Mouse (Mus musculus) cerebellum, postnatal 25 days (tissue): Measurements from ENCODE around the gene Dennd4b.
"Not testable (repeated sequence)": the region's sequence is repeated elsewhere in the genome, so short reads cannot be mapped to it uniquely, and the experiment has no call there.

Source experiments
- DNase-seq, 2 experiments: peaks; one replicate each; pipeline ENCODE4 v3.0.0; 2021; ENCODE audit warnings: mixed read lengths in 2 of 2

The Dennd4b gene

GRCm38 (mm10) chr3:90265034-90265931, at the start of gene Dennd4b:
Dennd4b (plus strand) TSS chr3:90265185.
- peak; percentile 95 to 97 for DNase-seq

DNA sequence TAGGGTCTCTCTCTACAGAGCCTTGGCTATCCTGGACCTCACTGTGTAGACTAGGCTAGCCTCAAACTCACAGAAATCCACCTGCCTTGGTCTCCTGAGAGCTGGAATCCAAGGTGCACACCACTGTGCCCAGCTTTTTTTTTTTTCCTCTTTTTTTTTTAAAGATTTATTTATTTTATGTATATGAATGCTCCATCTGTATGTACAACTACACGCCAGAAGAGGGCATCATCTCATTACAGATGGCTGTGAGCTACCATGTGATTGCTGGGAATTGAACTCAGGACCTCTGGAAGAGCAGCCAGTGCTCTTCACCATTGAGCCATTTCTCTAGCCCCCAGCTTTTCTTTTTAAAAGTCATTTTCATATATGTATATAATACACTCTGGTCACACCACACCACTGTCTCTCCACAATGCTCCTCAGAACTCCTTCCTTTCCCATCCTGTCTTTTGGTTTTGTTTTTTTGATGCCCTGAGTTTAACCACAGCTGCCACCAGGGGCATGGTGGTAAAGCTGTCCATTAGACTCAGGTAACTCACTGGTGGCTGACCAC, 49.1 kb upstream of the Dennd4b start:
- DNase-seq, result no peak

- peak; percentile 64 to 77 for DNase-seq
These were observed 44.9 kb upstream of the Dennd4b start for GRCm38 (mm10) chr3:90220088-90220487.

DNA sequence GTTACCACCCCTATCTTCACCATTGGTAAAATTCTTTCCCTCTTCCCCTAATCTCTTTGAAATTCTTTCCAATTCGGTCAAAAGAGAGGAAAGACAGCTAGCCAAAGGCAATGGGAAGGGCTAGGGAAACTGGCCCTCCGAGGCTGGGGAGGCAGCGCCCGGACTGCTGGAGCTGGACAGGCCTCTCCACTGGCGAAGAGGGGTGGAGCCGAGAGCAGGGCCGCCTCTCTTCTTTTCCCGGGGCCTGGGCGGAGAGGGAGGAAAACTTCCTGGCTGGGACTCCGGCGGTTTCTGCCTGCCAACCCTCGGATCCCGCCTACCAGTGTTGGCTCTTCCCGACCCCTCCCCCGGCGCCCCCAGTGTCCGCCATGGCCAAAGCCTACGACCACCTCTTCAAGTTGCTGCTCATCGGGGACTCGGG, 44.4 kb upstream of the Dennd4b start:
- DNase-seq, result peak; percentile 55 to 66

- no peak for DNase-seq
These were observed 43.9 kb upstream of the Dennd4b start for GRCm38 (mm10) chr3:90221123-90221522.

DNA sequence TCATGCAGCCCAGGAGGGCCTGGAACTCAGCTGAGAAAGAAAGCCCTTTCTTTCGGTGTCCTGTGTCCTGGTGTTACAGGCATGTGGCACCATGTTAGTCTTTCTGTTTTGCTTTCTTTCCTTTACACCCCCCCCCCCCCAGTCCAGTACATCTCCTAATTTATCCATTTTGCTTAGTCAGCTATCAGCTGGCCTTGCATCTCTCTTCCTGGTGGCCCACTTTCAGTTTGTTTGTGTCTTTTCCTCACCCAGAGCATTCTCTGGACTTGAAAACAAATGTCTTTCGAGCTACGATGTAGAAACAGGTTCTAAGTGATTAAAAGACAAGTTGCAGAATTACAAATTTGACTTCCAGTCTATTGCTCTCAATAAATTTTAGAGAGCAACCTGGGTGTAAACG, 42.5 kb upstream of the Dennd4b start:
- DNase-seq, result no peak

DNA sequence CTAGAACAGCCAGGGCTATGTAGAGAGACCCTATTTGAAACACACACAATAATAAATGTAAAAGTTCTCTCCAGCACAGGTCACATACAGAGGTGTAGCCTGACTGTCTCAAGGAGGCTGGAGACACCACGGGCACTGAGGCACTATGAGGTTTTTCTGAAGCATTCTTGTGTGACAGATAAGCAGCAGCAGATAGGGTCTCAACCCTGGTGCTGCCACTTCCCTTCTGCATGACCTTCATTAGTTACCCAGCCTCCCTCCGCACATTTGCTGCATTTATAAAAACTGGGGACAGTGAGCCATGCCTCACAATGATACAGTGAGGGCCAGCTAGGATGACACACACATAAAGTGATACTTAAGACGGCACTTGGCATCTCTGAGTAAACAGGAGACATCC, 42.0 kb upstream of the Dennd4b start:
- no peak for DNase-seq

GRCm38 (mm10) chr3:90224331-90224730, 40.7 kb upstream of the Dennd4b start:
- DNase-seq, result peak in 1 of 2 experiments; percentile 25

GRCm38 (mm10) chr3:90231075-90231474, 33.9 kb upstream of the Dennd4b start:
- DNase-seq, result no peak

- DNase-seq, result peak; percentile 93 to 95
These were observed 33.3 kb upstream of the Dennd4b start, which contains the start of gene Jtb for GRCm38 (mm10) chr3:90231507-90232333. Jtb (plus strand) TSS chr3:90231597.

DNA sequence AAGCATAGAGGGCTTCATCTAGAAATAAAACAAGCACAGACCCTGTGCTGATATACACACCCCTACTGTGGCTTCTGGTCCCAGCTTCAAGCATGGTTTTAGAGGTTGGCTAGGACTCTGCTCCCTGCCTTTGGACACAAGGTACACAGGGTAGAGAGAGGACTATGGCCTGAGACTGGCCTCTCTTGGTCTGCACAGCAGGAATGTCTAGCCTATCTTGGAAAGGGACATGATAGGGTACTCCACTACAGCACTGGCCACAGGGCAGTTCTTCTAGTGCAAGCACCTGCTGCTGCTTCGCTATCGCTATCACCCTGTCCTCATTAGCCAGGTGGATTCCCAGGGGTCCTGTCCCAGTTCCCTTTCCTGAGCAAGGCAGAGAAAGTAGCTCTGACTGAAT, 23.7 kb upstream of the Dennd4b start:
- no peak for DNase-seq

- DNase-seq, result no peak
These were observed 23.2 kb upstream of the Dennd4b start for GRCm38 (mm10) chr3:90241669-90242358.

DNA sequence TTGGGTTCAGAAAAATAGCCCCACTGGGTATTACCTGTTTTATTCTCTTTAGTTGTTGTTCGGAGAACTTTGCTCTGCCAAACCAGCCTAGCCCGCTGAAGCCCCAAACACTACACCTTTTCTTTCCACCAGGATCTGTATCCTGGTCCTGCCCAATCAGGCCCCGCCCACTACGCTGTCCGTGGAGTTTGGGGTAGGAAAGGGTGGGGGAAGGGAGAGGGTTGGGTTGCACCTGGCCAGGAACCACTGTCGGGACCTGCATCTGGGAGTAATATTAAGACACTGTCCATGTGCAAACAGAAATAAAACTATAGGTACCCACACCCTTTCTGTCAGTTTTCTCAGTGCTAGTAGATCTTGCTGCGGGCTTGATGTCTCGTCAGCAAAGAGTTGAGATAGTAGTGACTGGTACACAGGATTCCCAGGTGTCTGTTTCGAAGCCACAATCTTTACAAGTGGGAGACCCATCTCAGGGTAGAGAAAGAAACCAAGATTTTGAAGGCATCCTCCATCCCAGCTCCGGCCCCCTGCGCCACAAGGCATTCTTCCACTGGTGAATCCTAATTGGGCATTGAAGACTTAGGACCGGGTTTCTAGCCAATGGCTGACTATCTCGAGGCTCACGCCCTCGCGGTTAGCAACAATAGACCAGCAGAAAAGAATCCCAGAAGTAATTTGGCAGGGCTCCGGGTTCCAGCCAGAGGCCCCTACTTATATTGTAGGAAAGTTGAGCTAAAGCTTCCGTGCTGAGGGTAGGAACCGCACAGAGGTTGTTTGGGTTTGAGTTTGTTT, 21.8 kb upstream of the Dennd4b start, which contains the start of gene Creb3l4:
Gene Creb3l4, minus strand, starts transcription at position 529 of the 792 bp plus-strand sequence.
- DNase-seq, result peak in 1 of 2 experiments; percentile 21

DNA sequence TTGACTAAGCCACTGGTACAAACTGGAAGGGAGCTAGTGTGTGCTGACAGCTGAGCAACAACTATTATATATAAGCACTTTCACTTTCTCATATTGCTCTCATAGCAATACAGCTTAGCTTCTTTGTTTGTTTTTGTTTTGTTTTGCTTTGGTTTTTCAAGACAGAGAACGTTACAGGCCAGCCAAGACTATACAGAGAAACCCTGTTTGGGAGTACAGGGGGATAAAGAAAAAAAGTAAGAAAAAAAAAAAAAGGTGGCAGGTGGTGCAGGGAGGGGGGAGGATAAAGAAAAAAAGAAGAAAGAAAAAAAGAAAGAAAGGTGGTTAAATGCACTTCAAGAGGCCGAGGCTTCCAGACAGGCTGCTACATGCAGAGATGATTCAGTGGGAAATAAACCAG, 19.6 kb upstream of the Dennd4b start:
- no peak for DNase-seq

- no peak for DNase-seq
These were observed 17.4 kb upstream of the Dennd4b start for GRCm38 (mm10) chr3:90247630-90247959.

GRCm38 (mm10) chr3:90247960-90248745, 16.8 kb upstream of the Dennd4b start, which contains the start of gene Slc39a1:
Slc39a1 (plus strand) TSS chr3:90248172.
- peak; percentile 93 to 94 for DNase-seq

DNA sequence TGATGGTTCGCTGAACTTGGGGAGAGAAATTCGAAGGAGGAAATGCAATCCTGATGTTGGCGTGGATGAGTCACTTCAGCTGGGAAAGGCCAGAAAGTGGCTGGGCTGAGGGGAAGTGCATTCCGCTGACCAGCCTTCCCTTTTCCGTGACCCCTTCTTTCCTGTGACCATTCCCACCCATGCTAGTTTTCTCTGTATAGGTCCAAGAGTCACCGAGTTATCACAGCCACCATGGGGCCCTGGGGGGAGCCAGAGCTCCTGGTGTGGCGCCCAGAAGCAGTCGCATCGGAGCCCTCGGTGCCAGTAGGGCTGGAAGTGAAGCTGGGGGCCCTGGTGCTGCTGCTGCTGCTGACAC, 16.3 kb upstream of the Dennd4b start:
- DNase-seq, result peak; percentile 46 to 48

DNA sequence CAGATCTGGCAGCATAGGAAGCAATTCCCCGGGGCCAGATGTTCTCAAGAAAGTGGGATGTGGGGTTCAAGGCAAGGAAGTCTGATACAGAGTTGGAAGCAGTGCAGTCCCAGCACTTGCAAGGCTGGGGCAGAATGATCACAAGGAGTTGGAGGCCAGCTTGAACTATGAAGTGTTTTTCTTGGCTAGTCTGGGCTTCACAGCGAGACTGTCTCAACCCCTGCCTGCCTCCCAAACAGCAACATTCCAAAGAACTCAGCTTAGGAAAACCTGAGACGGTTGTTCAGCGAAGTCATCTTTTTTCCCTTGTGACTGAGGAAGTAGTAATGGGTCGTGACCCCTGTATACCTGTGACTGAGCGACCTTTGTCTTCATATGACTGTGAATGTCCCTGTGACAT, 14.2 kb upstream of the Dennd4b start:
- DNase-seq, result no peak

- DNase-seq, result peak in 1 of 2 experiments; percentile 48
These were observed 13.2 kb upstream of the Dennd4b start for GRCm38 (mm10) chr3:90251731-90252226.

- peak in 1 of 2 experiments; percentile 41 for DNase-seq
These were observed 12.3 kb upstream of the Dennd4b start for GRCm38 (mm10) chr3:90252659-90253058.

DNA sequence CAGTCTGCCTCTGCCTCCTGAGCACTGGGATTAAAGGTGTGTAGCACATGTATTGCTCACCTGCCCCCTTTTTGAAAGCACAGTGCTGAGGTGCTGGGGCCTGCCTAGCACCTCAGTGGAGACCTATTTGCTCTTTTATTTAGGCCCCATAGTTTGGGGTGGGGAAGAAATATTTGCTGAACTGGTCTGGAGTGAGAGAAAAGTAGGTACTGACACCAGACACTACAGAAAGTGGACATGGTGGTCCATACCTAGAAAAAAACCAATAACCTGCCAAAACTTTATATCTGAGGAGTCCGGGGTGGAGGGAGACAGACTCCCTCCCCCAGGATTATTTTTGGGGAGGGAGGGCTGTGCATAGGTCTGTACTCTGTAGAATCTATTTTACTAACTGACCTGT, 11.8 kb upstream of the Dennd4b start:
- DNase-seq, result not testable (repeated sequence)
